In genomic region chr9:100942042-100942441, GRCm38 (mm10) we compare ENCODE assay signal across 19 mouse cellular contexts.
DNase-seq lines count a peak whose midpoint lies in the region; ATAC-seq lines count a peak whose summit lies in the region.
"Had no signal": no experiment of that assay in that cellular context is flagged by ENCODE, and none has a peak within 500 bp of the region (broad histone marks: within the 10 kb centered on the region; RNA-seq: fewer than 3 reads in every experiment).

No protein-coding gene starts in this region.

- H3K9me3 ChIP-seq in hindbrain, embryonic 13.5 days: no peaks in the 10 kb centered on the region
- no peaks in the 10 kb centered on the region for H3K9me3 ChIP-seq in hindbrain, embryonic 11.5 days (ENCODE audit: control insufficient read depth, low read length)
- no peaks in the 10 kb centered on the region for H3K9me3 ChIP-seq in midbrain, embryonic 13.5 days
- no peaks in the 10 kb centered on the region for H3K9me3 ChIP-seq in midbrain, embryonic 10.5 days (replicated peaks)
- H3K9me3 ChIP-seq: embryonic facial prominence, embryonic 15.5 days; G1E; midbrain, embryonic 12.5 days; neural tube, embryonic 15.5 days had no signal

- no peak overlapping the region for H3K4me2 ChIP-seq in hindbrain, embryonic 13.5 days
- H3K4me2 ChIP-seq in hindbrain, embryonic 11.5 days (replicated peaks; ENCODE audit: low read depth, low read length): no peak overlapping the region
- no peak overlapping the region for H3K4me2 ChIP-seq in midbrain, embryonic 13.5 days (replicated peaks)
- H3K4me2 ChIP-seq: embryonic facial prominence, embryonic 15.5 days; midbrain, embryonic 12.5 days; neural tube, embryonic 15.5 days had no signal

- no peak for ATAC-seq in hindbrain, embryonic 13.5 days (ENCODE audit: low FRiP score)
- no peak for ATAC-seq in hindbrain, embryonic 11.5 days (ENCODE audit: low FRiP score)
- no peak for ATAC-seq in midbrain, embryonic 13.5 days
- ATAC-seq: lung, postnatal 0 days had no signal

- peak overlapping the region; percentile 26; the same call in 1 of the 2 replicates for H3K27ac ChIP-seq in hindbrain, embryonic 13.5 days
- H3K27ac ChIP-seq in hindbrain, embryonic 11.5 days (ENCODE audit: low read depth, low read length): no peak overlapping the region
- 0 out of 2 replicates have a peak overlapping the region, but pooled peaks have one; percentile 45 for H3K27ac ChIP-seq in midbrain, embryonic 13.5 days
- no peak overlapping the region for H3K27ac ChIP-seq in midbrain, embryonic 10.5 days (replicated peaks)
- H3K27ac ChIP-seq: embryonic facial prominence, embryonic 15.5 days; heart, adult 2 months; midbrain, embryonic 12.5 days; neural tube, embryonic 15.5 days had no signal

- no peaks in the 10 kb centered on the region for H3K4me1 ChIP-seq in hindbrain, embryonic 13.5 days (replicated peaks)
- H3K4me1 ChIP-seq in hindbrain, embryonic 11.5 days (replicated peaks; ENCODE audit: control insufficient read depth, insufficient read depth, low read length): no peaks in the 10 kb centered on the region
- no peaks in the 10 kb centered on the region for H3K4me1 ChIP-seq in midbrain, embryonic 13.5 days (replicated peaks)
- no peaks in the 10 kb centered on the region for H3K4me1 ChIP-seq in midbrain, embryonic 10.5 days
- H3K4me1 ChIP-seq: embryonic facial prominence, embryonic 15.5 days; midbrain, embryonic 12.5 days; neural tube, embryonic 15.5 days had no signal

- DNase-seq in hindbrain, embryonic 11.5 days (ENCODE audit: low spot score): no peak
- DNase-seq in midbrain, embryonic 10.5 days (ENCODE audit: low spot score): no peak
- peak; percentile 85 to 92 for DNase-seq in cerebellum, adult 18-20 months
- peak; percentile 86 to 88 for DNase-seq in cerebellum, postnatal 25 days
- no peak for DNase-seq in adrenal gland, adult 18-20 months (ENCODE audit: low spot score in 2 of 2)
- DNase-seq in adrenal gland, adult 8-10 months: no peak
- DNase-seq: gastrocnemius, postnatal 14 days; heart, adult 2 months; heart, postnatal 4 days; kidney, adult 9 months; kidney, postnatal 25 days; liver had no signal

- H3K4me3 ChIP-seq in hindbrain, embryonic 13.5 days: no peak overlapping the region
- no peak overlapping the region for H3K4me3 ChIP-seq in hindbrain, embryonic 11.5 days (ENCODE audit: low read depth, low read length)
- H3K4me3 ChIP-seq in midbrain, embryonic 13.5 days (replicated peaks): no peak overlapping the region
- H3K4me3 ChIP-seq in midbrain, embryonic 10.5 days: no peak overlapping the region
- H3K4me3 ChIP-seq: embryonic facial prominence, embryonic 15.5 days; heart, adult 2 months; midbrain, embryonic 12.5 days; neural tube, embryonic 15.5 days had no signal

- no peaks in the 10 kb centered on the region for H3K27me3 ChIP-seq in hindbrain, embryonic 13.5 days
- H3K27me3 ChIP-seq in hindbrain, embryonic 11.5 days (ENCODE audit: control insufficient read depth, insufficient read depth, low read length): no peaks in the 10 kb centered on the region
- H3K27me3 ChIP-seq in midbrain, embryonic 13.5 days: no peaks in the 10 kb centered on the region
- H3K27me3 ChIP-seq in midbrain, embryonic 10.5 days (ENCODE audit: low read depth, poor library complexity, severe bottlenecking): no peaks in the 10 kb centered on the region
- H3K27me3 ChIP-seq: embryonic facial prominence, embryonic 15.5 days; midbrain, embryonic 12.5 days; neural tube, embryonic 15.5 days had no signal

- WGBS in hindbrain, embryonic 13.5 days: 47% methylated on average over 2 of the region's 2 CpGs
- 49% methylated on average over 2 of the region's 2 CpGs for WGBS in hindbrain, embryonic 11.5 days
- 40% methylated on average over 2 of the region's 2 CpGs for WGBS in midbrain, embryonic 13.5 days
- 42% methylated on average over 2 of the region's 2 CpGs for WGBS in midbrain, embryonic 10.5 days

- peaks cover 13% of the 10 kb centered on the region for H3K36me3 ChIP-seq in hindbrain, embryonic 13.5 days
- H3K36me3 ChIP-seq in hindbrain, embryonic 11.5 days (ENCODE audit: control insufficient read depth, insufficient read depth, low read length): no peaks in the 10 kb centered on the region
- peaks cover 7% of the 10 kb centered on the region; the same call in 1 of the 2 replicates for H3K36me3 ChIP-seq in midbrain, embryonic 13.5 days
- peaks cover 20% of the 10 kb centered on the region for H3K36me3 ChIP-seq in midbrain, embryonic 10.5 days

- H3K9ac ChIP-seq in hindbrain, embryonic 13.5 days: no peak overlapping the region
- no peak overlapping the region for H3K9ac ChIP-seq in hindbrain, embryonic 11.5 days (ENCODE audit: low read depth, low read length)
- H3K9ac ChIP-seq in midbrain, embryonic 13.5 days (replicated peaks): no peak overlapping the region
- H3K9ac ChIP-seq: embryonic facial prominence, embryonic 15.5 days; midbrain, embryonic 12.5 days; neural tube, embryonic 15.5 days had no signal

Comparison
In these comparisons a context has a peak if more than half of its experiments do, and no peak if none do; other contexts are left out.
1. H3K27ac ChIP-seq: peak in hindbrain, embryonic 13.5 days (single experiment) and midbrain, embryonic 13.5 days (single experiment); none in hindbrain, embryonic 11.5 days (single experiment) and midbrain, embryonic 10.5 days (single experiment).
2. DNase-seq: peak in cerebellum, adult 18-20 months (2 of 2) and cerebellum, postnatal 25 days (2 of 2); none in hindbrain, embryonic 11.5 days (single experiment), midbrain, embryonic 10.5 days (single experiment), adrenal gland, adult 18-20 months (0 of 2) and adrenal gland, adult 8-10 months (single experiment).